Mouse (Mus musculus) forelimb bud, embryonic 11.5 days (tissue): Measurements from ENCODE around the gene Ms4a1.
A peak's percentile ranks its signal among the peaks of the same experiment; 100 is the strongest.
"Not testable (repeated sequence)": the region's sequence is repeated elsewhere in the genome, so short reads cannot be mapped to it uniquely, and the experiment has no call there.

Source experiments
- DNase-seq: peaks from one replicate; pipeline ENCODE4 v3.0.0-alpha.2; 2012; ENCODE audit warnings: low read depth, low spot score

Gene Ms4a1

GRCm38 (mm10) chr19:11266052-11266845 lies at the start of gene Ms4a1:
TSS of gene Ms4a1 (minus strand) at chr19:11266241.
- DNase-seq, result no peak

GRCm38 (mm10) chr19:11314354-11314753 lies 48.3 kb upstream of the Ms4a1 start, which contains the start of gene Ms4a14:
TSS of gene Ms4a14 (minus strand) at chr19:11314454.
- DNase-seq, result no peak

- DNase-seq, result no peak
Observed at GRCm38 (mm10) chr19:11308888-11309287, 42.8 kb upstream of the Ms4a1 start.

GRCm38 (mm10) chr19:11299529-11299928 lies 33.5 kb upstream of the Ms4a1 start:
- DNase-seq, result not testable (repeated sequence)

- no peak for DNase-seq
Observed at GRCm38 (mm10) chr19:11298939-11299338, 32.9 kb upstream of the Ms4a1 start.

- DNase-seq, result not testable (repeated sequence)
Observed at GRCm38 (mm10) chr19:11293616-11294015, 27.6 kb upstream of the Ms4a1 start.

- peak; percentile 6 for DNase-seq
Observed at GRCm38 (mm10) chr19:11292990-11293389, 26.9 kb upstream of the Ms4a1 start.

GRCm38 (mm10) chr19:11283773-11284172 lies 17.7 kb upstream of the Ms4a1 start, which contains the start of gene Ms4a5:
TSS of gene Ms4a5 (minus strand) at chr19:11283873.
- no peak for DNase-seq

GRCm38 (mm10) chr19:11280223-11280622 lies 14.2 kb upstream of the Ms4a1 start:
- DNase-seq, result no peak

- no peak for DNase-seq
Observed at GRCm38 (mm10) chr19:11276431-11276830, 10.4 kb upstream of the Ms4a1 start.

- DNase-seq, result no peak
Observed at GRCm38 (mm10) chr19:11266956-11267355, 915 bp upstream of the Ms4a1 start.

- DNase-seq, result no peak
Observed at GRCm38 (mm10) chr19:11264602-11265185, 1.3 kb downstream of the Ms4a1 start.

GRCm38 (mm10) chr19:11263549-11263948 lies 2.5 kb downstream of the Ms4a1 start:
- no peak for DNase-seq

GRCm38 (mm10) chr19:11262932-11263331 lies 3.1 kb downstream of the Ms4a1 start:
- not testable (repeated sequence) for DNase-seq

GRCm38 (mm10) chr19:11261522-11261921 lies 4.5 kb downstream of the Ms4a1 start:
- no peak for DNase-seq

GRCm38 (mm10) chr19:11244230-11244629 lies 21.8 kb downstream of the Ms4a1 start:
- no peak for DNase-seq

- DNase-seq, result no peak
Observed at GRCm38 (mm10) chr19:11242560-11242959, 23.5 kb downstream of the Ms4a1 start.

GRCm38 (mm10) chr19:11235820-11236219 lies 30.2 kb downstream of the Ms4a1 start:
- DNase-seq, result no peak

GRCm38 (mm10) chr19:11234921-11235735 lies 30.9 kb downstream of the Ms4a1 start:
- no peak for DNase-seq

- no peak for DNase-seq
Observed at GRCm38 (mm10) chr19:11234244-11234643, 31.8 kb downstream of the Ms4a1 start.

- no peak for DNase-seq
Observed at GRCm38 (mm10) chr19:11232348-11232747, 33.7 kb downstream of the Ms4a1 start, which contains the start of gene Ms4a12. TSS of gene Ms4a12 (minus strand) at chr19:11232448.
